Mouse (Mus musculus) forebrain, embryonic 16.5 days (tissue): ENCODE data around the gene Tubgcp3. TPM values are rescaled to one million over a fixed set of nuclear protein-coding genes. Genes with fewer than 3 reads are reported as not detected.

Experiments used
- ATAC-seq: fragments of 200-750 bp; cut with Nextera tagmentation; 2 replicates; pipeline ENCODE4 v1.8.0; 2017; ENCODE audit warnings: mild to moderate bottlenecking, moderate library complexity
- H3K27ac ChIP-seq: fragments of 300-500 bp; sonication (generic); 2 replicates; pipeline ENCODE4 v1.5.1; 2014; ENCODE audit warnings: low read length, control low read depth
- H3K27me3 ChIP-seq: fragments of 300-500 bp; sonication (generic); replicated peaks from 2 replicates; pipeline ENCODE4 v1.6.1; 2014; ENCODE audit warnings: low read length; ENCODE audit not compliant: control insufficient read depth, insufficient read depth
- H3K36me3 ChIP-seq: fragments of 300-500 bp; sonication (generic); 2 replicates; pipeline ENCODE4 v1.6.1; 2014; ENCODE audit not compliant: control insufficient read depth, insufficient read depth
- H3K4me1 ChIP-seq: fragments of 300-500 bp; sonication (generic); replicated peaks from 2 replicates; pipeline ENCODE4 v1.6.1; 2014; ENCODE audit warnings: low read length; ENCODE audit not compliant: control insufficient read depth, insufficient read depth
- H3K4me2 ChIP-seq: fragments of 300-500 bp; sonication (generic); 2 replicates; pipeline ENCODE4 v1.6.1; 2014; ENCODE audit warnings: mild to moderate bottlenecking, low read length, control low read depth
- H3K4me3 ChIP-seq: fragments of 300-500 bp; sonication (generic); replicated peaks from 2 replicates; pipeline ENCODE4 v1.5.1; 2014; ENCODE audit warnings: mild to moderate bottlenecking, low read length, control low read depth
- H3K9ac ChIP-seq: fragments of 300-500 bp; sonication (generic); replicated peaks from 2 replicates; pipeline ENCODE4 v1.6.1; 2014; ENCODE audit warnings: low read depth, low read length, control low read depth
- H3K9me3 ChIP-seq: fragments of 300-500 bp; sonication (generic); 2 replicates; pipeline ENCODE4 v1.6.1; 2016; ENCODE audit warnings: low read length; ENCODE audit not compliant: control insufficient read depth
- WGBS: fragments of 180-500 bp; shearing (Covaris S2); extraction: QIAGEN DNeasy Blood & Tissue Kit; methylation state at CpG from one replicate; pipeline ENCODE4 v1.1.7; 2014; 5-methylcytosine and 5-hydroxymethylcytosine counted together
- microRNA-seq: library from miRNA; unstranded; fragments of <30 nt; microRNA quantifications from one replicate; pipeline ENCODE4, GENCODE M21; 2017
- polyA plus RNA-seq: library from polyadenylated mRNA; unstranded; fragments of >200 nt; fragmentation: Nextera tagmentation; extraction: Ambion mirVana; gene quantifications from 2 replicates; pipeline ENCODE4 v1.2.1, GENCODE M21; 2015

Gene Tubgcp3
- polyA plus RNA-seq, 1 experiment from 2014 or later, result 43.9 TPM

DNA sequence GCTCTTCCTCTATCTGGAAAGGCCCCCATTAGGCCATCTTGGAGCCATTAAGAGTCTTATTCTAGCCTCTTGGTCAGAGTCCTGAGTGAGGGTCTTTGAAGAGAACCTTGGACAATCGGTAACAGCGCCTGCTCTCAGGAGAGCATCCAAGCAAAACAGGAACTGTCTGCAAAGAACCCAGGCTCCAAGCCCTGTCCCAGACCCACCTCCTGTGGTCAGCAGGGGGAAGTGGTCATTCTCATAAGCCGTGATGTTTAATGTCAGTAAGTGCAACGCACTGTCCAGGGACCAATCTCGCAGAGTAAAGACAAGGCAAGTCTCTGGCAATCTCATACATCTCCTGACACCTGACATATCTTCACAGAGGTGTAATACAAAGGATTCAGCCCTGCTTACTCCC, 96.0 kb downstream of the Tubgcp3 start:
- H3K4me3 ChIP-seq, result no peak overlapping the region
- H3K9ac ChIP-seq, result no peak overlapping the region
- no peak for ATAC-seq
- 0 out of 2 replicates have a peak, but pooled peaks cover 3% of the 10 kb centered on the region for H3K4me1 ChIP-seq
- WGBS, result 48% methylated on average over 5 of the region's 5 CpGs
- no peaks in the 10 kb centered on the region for H3K27me3 ChIP-seq
- H3K27ac ChIP-seq, result no peak overlapping the region
- no peak overlapping the region for H3K4me2 ChIP-seq
- H3K36me3 ChIP-seq, result no peaks in the 10 kb centered on the region
- H3K9me3 ChIP-seq, result 0 out of 2 replicates have a peak, but pooled peaks cover 2% of the 10 kb centered on the region

GRCm38 (mm10) chr8:12572814-12573534, 99.1 kb downstream of the Tubgcp3 start, which contains the start of gene Spaca7:
Gene Spaca7, plus strand, starts transcription at chr8:12573029.
- Histone ChIP-seq H3K9ac (no peak within 1 kb of the TSS), H3K36me3 (no peaks in the 10 kb centered on the region), H3K27me3 (no peaks in the 10 kb centered on the region), H3K9me3 (0 out of 2 replicates have a peak, but pooled peaks cover 2% of the 10 kb centered on the region), H3K4me1 (no peaks in the 10 kb centered on the region), H3K4me2 (no peak within 1 kb of the TSS), H3K4me3 (no peak within 1 kb of the TSS), H3K27ac (no peak within 1 kb of the TSS)
- ATAC-seq, result no peak
- WGBS, result 80% methylated on average over 14 of the region's 14 CpGs

GRCm38 (mm10) chr8:12566509-12566908, 105.5 kb downstream of the Tubgcp3 start:
- no peak overlapping the region for H3K27ac ChIP-seq
- no peaks in the 10 kb centered on the region for H3K9me3 ChIP-seq
- 62% methylated on average over 7 of the region's 7 CpGs for WGBS
- no peaks in the 10 kb centered on the region; the same call in 1 of the 2 replicates for H3K27me3 ChIP-seq
- no peak overlapping the region for H3K4me3 ChIP-seq
- no peaks in the 10 kb centered on the region for H3K36me3 ChIP-seq
- H3K4me1 ChIP-seq, result peaks cover 10% of the 10 kb centered on the region; the same call in 1 of the 2 replicates
- H3K4me2 ChIP-seq, result no peak overlapping the region
- no peak overlapping the region for H3K9ac ChIP-seq
- ATAC-seq, result no peak

DNA sequence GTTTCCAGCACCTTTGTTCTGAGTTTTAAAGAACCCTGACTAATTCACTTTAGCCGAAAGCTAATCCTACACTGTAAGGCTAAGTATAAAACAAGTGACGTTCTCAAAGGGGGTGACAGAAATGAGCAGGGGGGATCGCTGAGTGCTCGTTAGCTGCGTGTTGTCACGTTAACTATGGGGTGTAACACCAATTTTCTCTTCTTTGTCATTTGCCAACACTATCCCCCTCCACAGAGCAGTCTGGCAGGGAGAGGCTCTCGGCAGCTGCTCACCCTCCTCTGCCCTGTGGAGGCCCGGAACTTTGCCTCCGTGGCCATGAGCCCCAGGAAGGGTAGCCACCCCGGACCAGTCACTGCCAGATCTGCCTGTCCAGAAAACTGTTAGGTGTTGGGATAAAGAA, 106.6 kb downstream of the Tubgcp3 start:
- H3K4me2 ChIP-seq, result no peak overlapping the region
- 13% methylated on average over 10 of the region's 10 CpGs for WGBS
- H3K27ac ChIP-seq, result no peak overlapping the region
- H3K9ac ChIP-seq, result no peak overlapping the region
- peak; percentile 70 for ATAC-seq
- H3K4me1 ChIP-seq, result peaks cover 10% of the 10 kb centered on the region; the same call in 1 of the 2 replicates
- no peak overlapping the region for H3K4me3 ChIP-seq
- H3K27me3 ChIP-seq, result no peaks in the 10 kb centered on the region; the same call in 1 of the 2 replicates
- no peaks in the 10 kb centered on the region for H3K9me3 ChIP-seq
- H3K36me3 ChIP-seq, result no peaks in the 10 kb centered on the region

- Histone ChIP-seq H3K4me2 (no peak overlapping the region), H3K27ac (no peak overlapping the region), H3K27me3 (no peaks in the 10 kb centered on the region; the same call in 1 of the 2 replicates), H3K36me3 (no peaks in the 10 kb centered on the region), H3K4me3 (no peak overlapping the region), H3K9ac (no peak overlapping the region), H3K9me3 (no peaks in the 10 kb centered on the region), H3K4me1 (peaks cover 10% of the 10 kb centered on the region; the same call in 1 of the 2 replicates)
- peak; percentile 73 for ATAC-seq
- 1% methylated on average over 4 of the region's 4 CpGs for WGBS
Measured at GRCm38 (mm10) chr8:12564307-12564706, 107.7 kb downstream of the Tubgcp3 start.

Small RNA genes lying within 50 kb of the gene (microRNA-seq; reads per million reads assigned to microRNA genes)
- gene Gm26483, result not detected

Other genes starting within 250 kb of the Tubgcp3 start
- gene Spaca7, start 99.2 kb downstream of the Tubgcp3 start, polyA plus RNA-seq, result not detected in 2 replicates
- 13.6 and 16.5 TPM in 2 replicates for gene Atp11a, start 84.8 kb upstream of the Tubgcp3 start, polyA plus RNA-seq
- gene Mcf2l, start 201.6 kb upstream of the Tubgcp3 start, polyA plus RNA-seq, result 153 and 163 TPM in 2 replicates